Mouse (Mus musculus): Measurements from ENCODE around the gene Cabcoco1. TPM values are rescaled to one million over a fixed set of nuclear protein-coding genes. Genes with fewer than 3 reads are reported as not detected.

The Cabcoco1 gene
- 0.79 and 1.4 TPM in 2 replicates for polyA plus RNA-seq (2015; fragmentation: Nextera tagmentation; extraction: Ambion mirVana)

GRCm38 (mm10) chr10:68541139-68541942 lies at the start of gene Cabcoco1:
Gene Cabcoco1 (minus strand): TSS chr10:68541896.
- Histone ChIP-seq H3K4me1 (peaks cover 11% of the 10 kb centered on the region), H3K27ac (0 out of 2 replicates have a peak within 1 kb of the TSS, but pooled peaks have one; percentile 40), H3K36me3 (replicated peaks) (no peaks in the 10 kb centered on the region), H3K9me3 (no peaks in the 10 kb centered on the region), H3K9ac (no peak within 1 kb of the TSS), H3K4me2 (peak within 1 kb of the TSS; percentile 42), H3K4me3 (peak within 1 kb of the TSS; percentile 24), H3K27me3 (replicated peaks) (no peaks in the 10 kb centered on the region)
- peak; percentile 71 for ATAC-seq (replicated peaks)
- WGBS: 6% methylated on average over 17 of the region's 17 CpGs

DNA sequence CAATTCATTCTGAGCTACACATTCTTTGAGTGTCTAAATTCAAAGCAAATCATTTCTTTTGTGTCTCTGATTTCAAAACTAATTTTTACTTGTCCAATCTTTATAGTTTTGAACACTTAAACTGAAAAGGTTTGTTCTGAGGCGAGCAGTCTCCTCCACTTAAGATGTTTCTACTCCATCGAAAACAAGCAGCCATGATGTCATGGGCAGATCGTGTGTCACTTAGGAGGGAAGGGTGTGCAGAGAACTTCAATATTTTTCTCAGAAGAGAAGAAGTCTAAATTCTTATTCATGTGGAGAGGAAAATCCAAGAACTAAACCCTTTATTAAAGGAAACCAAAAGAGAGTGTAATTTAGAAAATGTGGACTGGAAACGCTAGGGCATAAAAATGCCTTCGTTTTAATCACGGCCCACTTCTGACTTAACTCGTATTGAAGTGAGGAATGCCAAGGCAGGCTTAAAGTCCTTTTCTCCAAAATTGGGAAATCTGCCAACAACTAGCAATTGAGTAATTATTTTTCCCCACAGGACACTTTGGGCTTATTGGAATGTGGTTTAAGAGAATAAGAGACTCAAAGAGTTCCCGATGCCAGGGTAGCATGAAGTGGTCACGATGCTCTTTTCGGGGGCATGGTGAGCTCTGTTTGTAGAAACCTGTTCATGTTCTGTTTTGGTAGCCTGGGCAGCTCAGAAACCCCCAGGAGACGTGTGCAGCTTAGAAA lies 48.0 kb upstream of the Cabcoco1 start:
- Histone ChIP-seq H3K27me3 (replicated peaks) (no peaks in the 10 kb centered on the region), H3K4me3 (no peak overlapping the region), H3K9me3 (no peaks in the 10 kb centered on the region), H3K4me2 (no peak overlapping the region), H3K27ac (no peak overlapping the region), H3K9ac (no peak overlapping the region), H3K4me1 (no peaks in the 10 kb centered on the region), H3K36me3 (replicated peaks) (no peaks in the 10 kb centered on the region)
- WGBS: 61% methylated on average over 11 of the region's 11 CpGs
- ATAC-seq (replicated peaks): no peak

DNA sequence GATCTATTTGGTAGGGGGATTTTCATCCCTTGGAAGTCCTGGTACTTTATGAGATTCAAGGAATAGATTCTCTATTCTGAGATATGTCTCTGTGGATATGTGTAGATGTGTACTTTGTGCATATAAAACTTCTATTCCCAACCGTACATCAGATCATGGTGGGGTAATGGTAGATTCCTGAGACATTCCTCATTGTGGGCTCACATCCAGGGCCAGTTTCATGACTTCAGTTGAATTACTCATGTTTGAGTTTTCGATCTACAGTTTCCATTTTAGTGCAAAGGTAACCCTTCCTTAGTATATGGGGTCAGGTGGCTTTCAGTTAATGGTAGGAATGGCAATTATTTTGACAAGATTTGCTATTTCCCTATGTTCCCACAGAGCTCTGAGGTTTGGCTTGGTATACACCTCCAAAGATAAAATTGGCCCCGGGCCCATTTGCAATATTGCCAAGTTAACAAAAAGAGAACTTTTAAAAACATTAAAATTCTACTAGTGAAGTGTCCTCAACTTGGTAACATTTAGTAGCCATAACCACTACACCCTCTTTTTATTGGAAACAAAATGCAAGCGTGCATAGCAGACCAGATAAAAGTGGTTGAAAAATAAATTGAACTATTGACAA lies 45.8 kb upstream of the Cabcoco1 start:
- no peaks in the 10 kb centered on the region for H3K4me1 ChIP-seq
- H3K27ac ChIP-seq: no peak overlapping the region
- no peaks in the 10 kb centered on the region for H3K36me3 ChIP-seq (replicated peaks)
- no peak for ATAC-seq (replicated peaks)
- 92% methylated on average over 4 of the region's 4 CpGs for WGBS
- H3K9me3 ChIP-seq: no peaks in the 10 kb centered on the region
- H3K4me3 ChIP-seq: no peak overlapping the region
- no peaks in the 10 kb centered on the region for H3K27me3 ChIP-seq (replicated peaks)
- H3K4me2 ChIP-seq: no peak overlapping the region
- no peak overlapping the region for H3K9ac ChIP-seq

DNA sequence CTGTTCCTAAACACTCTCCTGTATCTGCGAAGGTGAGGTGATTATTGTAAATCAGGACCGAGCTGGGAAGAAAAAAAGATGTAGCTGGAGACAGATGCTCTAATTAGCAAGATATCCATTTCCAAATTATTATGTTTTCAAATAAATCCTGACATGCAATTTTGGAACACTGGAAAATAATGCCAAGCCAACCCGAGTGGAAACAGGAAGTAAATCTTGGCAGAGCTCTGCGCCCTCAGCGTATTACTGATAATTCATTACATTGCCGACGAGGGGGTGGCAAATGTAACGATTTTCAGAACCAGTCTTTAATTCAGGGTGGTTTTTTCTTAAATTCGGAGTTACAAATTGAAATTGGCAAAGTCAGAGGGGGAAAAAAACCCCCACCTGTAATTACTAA lies 35.6 kb upstream of the Cabcoco1 start:
- Histone ChIP-seq H3K4me2 (no peak overlapping the region), H3K4me1 (no peaks in the 10 kb centered on the region), H3K36me3 (replicated peaks) (no peaks in the 10 kb centered on the region), H3K27ac (no peak overlapping the region), H3K9ac (no peak overlapping the region), H3K27me3 (replicated peaks) (no peaks in the 10 kb centered on the region), H3K9me3 (no peaks in the 10 kb centered on the region), H3K4me3 (no peak overlapping the region)
- 87% methylated on average over 9 of the region's 9 CpGs for WGBS
- no peak for ATAC-seq (replicated peaks)

GRCm38 (mm10) chr10:68568172-68568571 lies 26.5 kb upstream of the Cabcoco1 start:
- ATAC-seq (replicated peaks): no peak
- no peaks in the 10 kb centered on the region for H3K36me3 ChIP-seq (replicated peaks)
- no peak overlapping the region for H3K9ac ChIP-seq
- no peak overlapping the region for H3K27ac ChIP-seq
- no peak overlapping the region for H3K4me2 ChIP-seq
- H3K9me3 ChIP-seq: no peaks in the 10 kb centered on the region
- no peaks in the 10 kb centered on the region for H3K27me3 ChIP-seq (replicated peaks)
- no peaks in the 10 kb centered on the region for H3K4me1 ChIP-seq
- no peak overlapping the region for H3K4me3 ChIP-seq

DNA sequence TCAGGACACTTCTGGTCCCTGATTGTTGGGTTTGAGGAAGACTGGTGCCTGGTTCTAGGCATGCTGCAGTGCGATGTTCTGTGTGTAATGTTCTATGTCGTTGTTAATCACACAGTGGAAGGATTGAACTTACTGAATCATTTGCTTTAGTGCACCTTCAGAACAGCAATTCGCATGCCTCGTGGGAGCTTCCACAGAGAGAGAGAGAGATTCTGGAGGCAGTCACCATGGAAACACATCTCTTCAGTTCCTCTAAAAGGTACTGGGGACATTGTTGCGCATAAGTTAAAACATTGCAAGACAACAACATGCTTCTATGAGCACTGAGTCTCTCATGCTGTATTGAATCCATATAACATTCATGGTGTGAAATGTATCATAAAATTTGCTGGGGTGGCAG lies 20.6 kb upstream of the Cabcoco1 start:
- Histone ChIP-seq H3K27me3 (replicated peaks) (no peaks in the 10 kb centered on the region), H3K4me1 (no peaks in the 10 kb centered on the region), H3K9ac (no peak overlapping the region), H3K36me3 (replicated peaks) (no peaks in the 10 kb centered on the region), H3K9me3 (no peaks in the 10 kb centered on the region), H3K4me2 (no peak overlapping the region), H3K27ac (no peak overlapping the region), H3K4me3 (no peak overlapping the region)
- no peak for ATAC-seq (replicated peaks)
- WGBS: 63% methylated on average over 5 of the region's 5 CpGs

DNA sequence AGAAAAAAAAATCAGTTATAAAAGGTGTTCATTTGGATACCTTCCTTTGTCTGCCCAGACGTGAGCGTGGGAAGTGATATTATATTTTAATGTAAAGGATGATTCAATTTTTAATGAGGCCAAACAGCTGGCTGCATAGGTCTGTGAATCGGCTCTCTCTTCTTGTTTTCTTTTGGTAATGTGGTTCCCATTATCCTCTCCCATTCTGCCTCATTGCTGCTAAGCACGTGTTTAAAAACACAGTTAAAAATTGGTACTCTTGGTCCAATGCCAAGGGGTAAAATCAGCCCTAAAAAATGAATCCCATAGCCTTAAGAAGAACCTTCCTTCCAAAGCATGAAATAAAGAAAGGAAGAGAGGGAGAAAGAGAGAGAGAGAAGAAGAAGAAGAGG lies 17.1 kb upstream of the Cabcoco1 start:
- Histone ChIP-seq H3K4me1 (no peaks in the 10 kb centered on the region), H3K36me3 (replicated peaks) (no peaks in the 10 kb centered on the region), H3K4me2 (no peak overlapping the region), H3K27ac (no peak overlapping the region), H3K9ac (no peak overlapping the region), H3K4me3 (no peak overlapping the region), H3K27me3 (replicated peaks) (no peaks in the 10 kb centered on the region), H3K9me3 (no peaks in the 10 kb centered on the region)
- no peak for ATAC-seq (replicated peaks)
- WGBS: 47% methylated on average over 4 of the region's 4 CpGs

GRCm38 (mm10) chr10:68558105-68558827 lies 16.6 kb upstream of the Cabcoco1 start:
- no peak overlapping the region for H3K4me2 ChIP-seq
- 52% methylated on average over 13 of the region's 13 CpGs for WGBS
- H3K36me3 ChIP-seq (replicated peaks): no peaks in the 10 kb centered on the region
- no peaks in the 10 kb centered on the region for H3K9me3 ChIP-seq
- no peaks in the 10 kb centered on the region for H3K27me3 ChIP-seq (replicated peaks)
- no peak overlapping the region for H3K27ac ChIP-seq
- no peak overlapping the region for H3K4me3 ChIP-seq
- no peaks in the 10 kb centered on the region for H3K4me1 ChIP-seq
- no peak for ATAC-seq (replicated peaks)
- no peak overlapping the region for H3K9ac ChIP-seq

GRCm38 (mm10) chr10:68553677-68554076 lies 12.0 kb upstream of the Cabcoco1 start:
- no peak for ATAC-seq (replicated peaks)
- Histone ChIP-seq H3K4me3 (no peak overlapping the region), H3K4me1 (no peaks in the 10 kb centered on the region), H3K9me3 (no peaks in the 10 kb centered on the region), H3K27me3 (replicated peaks) (no peaks in the 10 kb centered on the region), H3K9ac (no peak overlapping the region), H3K36me3 (replicated peaks) (no peaks in the 10 kb centered on the region), H3K27ac (no peak overlapping the region), H3K4me2 (no peak overlapping the region)
- 95% methylated on average over 3 of the region's 3 CpGs for WGBS

DNA sequence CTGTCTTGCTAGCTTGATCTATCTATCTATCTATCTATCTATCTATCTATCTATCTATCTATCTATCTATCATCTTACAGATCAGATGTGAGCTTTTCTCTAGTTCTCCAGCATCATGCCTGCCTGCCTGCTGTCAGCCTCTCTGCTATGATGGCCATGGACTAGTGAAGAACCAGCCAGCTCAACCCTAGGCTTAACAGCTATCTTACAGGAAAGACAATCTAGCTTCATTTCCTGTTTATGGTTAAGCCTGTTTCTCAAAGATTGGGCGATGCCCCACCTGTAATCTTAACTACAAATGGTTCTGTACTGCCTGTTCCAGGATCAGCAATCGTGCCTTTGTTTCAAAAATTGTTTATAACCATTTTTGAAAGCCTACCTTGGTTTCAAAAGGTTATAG lies 10.9 kb upstream of the Cabcoco1 start:
- WGBS: 88% methylated on average over 2 of the region's 2 CpGs
- no peaks in the 10 kb centered on the region for H3K4me1 ChIP-seq
- H3K36me3 ChIP-seq (replicated peaks): no peaks in the 10 kb centered on the region
- H3K27ac ChIP-seq: no peak overlapping the region
- no peak overlapping the region for H3K4me2 ChIP-seq
- ATAC-seq (replicated peaks): no peak
- no peaks in the 10 kb centered on the region for H3K27me3 ChIP-seq (replicated peaks)
- H3K4me3 ChIP-seq: no peak overlapping the region
- H3K9ac ChIP-seq: no peak overlapping the region
- no peaks in the 10 kb centered on the region for H3K9me3 ChIP-seq

DNA sequence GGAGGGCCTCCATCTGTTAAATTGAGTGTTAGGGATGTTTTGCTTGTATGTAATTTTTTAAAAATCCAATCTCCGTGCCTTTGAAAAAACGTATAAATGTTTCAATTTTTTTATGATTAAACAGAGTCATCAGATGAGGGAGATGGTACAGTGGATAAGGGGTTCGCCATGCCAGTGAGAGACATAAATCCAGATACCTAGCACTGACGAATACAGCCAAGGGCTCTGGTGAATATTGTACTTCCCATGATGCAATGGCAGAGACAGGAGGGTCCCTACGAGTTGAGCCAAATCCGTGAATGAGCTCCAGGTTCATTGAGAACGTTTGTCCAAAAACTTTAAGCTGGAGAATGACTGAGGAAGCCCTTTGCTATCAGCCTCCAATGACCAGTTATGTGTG lies 9.6 kb upstream of the Cabcoco1 start:
- Histone ChIP-seq H3K9ac (no peak overlapping the region), H3K9me3 (no peaks in the 10 kb centered on the region), H3K27me3 (replicated peaks) (no peaks in the 10 kb centered on the region), H3K36me3 (replicated peaks) (no peaks in the 10 kb centered on the region), H3K4me3 (no peak overlapping the region), H3K4me2 (no peak overlapping the region), H3K27ac (no peak overlapping the region), H3K4me1 (no peaks in the 10 kb centered on the region)
- ATAC-seq (replicated peaks): no peak
- 90% methylated on average over 7 of the region's 7 CpGs for WGBS

GRCm38 (mm10) chr10:68550668-68551267 lies 9.1 kb upstream of the Cabcoco1 start:
- Histone ChIP-seq H3K27ac (no peak overlapping the region), H3K9me3 (no peaks in the 10 kb centered on the region), H3K4me3 (no peak overlapping the region), H3K27me3 (replicated peaks) (no peaks in the 10 kb centered on the region), H3K36me3 (replicated peaks) (no peaks in the 10 kb centered on the region), H3K9ac (no peak overlapping the region), H3K4me2 (no peak overlapping the region), H3K4me1 (no peaks in the 10 kb centered on the region)
- no peak for ATAC-seq (replicated peaks)
- 85% methylated on average over 9 of the region's 9 CpGs for WGBS

Data from midbrain, embryonic 15.5 days (tissue).